Mouse (Mus musculus): Measurements from ENCODE around the gene Slc22a23.

- TF ChIP-seq POLR2A (IDR thresholded peaks at IDR 0.05; ENCODE audit: control insufficient read depth, extremely low read depth, insufficient read depth, low read length, poor library complexity) (no peak), CTCF (IDR thresholded peaks at IDR 0.05; ENCODE audit: borderline replicate concordance, control insufficient read depth, extremely low read depth, insufficient read depth, low read length, poor library complexity) (no peak)
Measured at GRCm38 (mm10) chr13:34308604-34308927, 36.4 kb downstream of the Slc22a23 start.

Data from thymus, adult 2 months (tissue).